Mouse (Mus musculus) embryonic facial prominence, embryonic 15.5 days (tissue): Measurements from ENCODE around the gene Lypd3. TPM values are rescaled to one million over a fixed set of nuclear protein-coding genes. Genes with fewer than 3 reads are reported as not detected.

Source experiments
- ATAC-seq: fragments of 200-750 bp; cut with Nextera tagmentation; 2 replicates; pipeline ENCODE4 v1.8.0; 2017; ENCODE audit warnings: low read depth, moderate TSS enrichment; ENCODE audit not compliant: insufficient number of reproducible peaks, low FRiP score, low TSS enrichment
- H3K27ac ChIP-seq: fragments of 300-500 bp; sonication (generic); replicated peaks from 2 replicates; pipeline ENCODE4 v1.5.1; 2015; ENCODE audit warnings: mild to moderate bottlenecking, inconsistent platforms
- H3K27me3 ChIP-seq: fragments of 300-500 bp; sonication (generic); 2 replicates; pipeline ENCODE4 v1.6.1; 2015; ENCODE audit warnings: inconsistent platforms
- H3K36me3 ChIP-seq: fragments of 300-500 bp; sonication (generic); 2 replicates; pipeline ENCODE4 v1.6.1; 2015; ENCODE audit warnings: mild to moderate bottlenecking, inconsistent platforms
- H3K4me1 ChIP-seq: fragments of 300-500 bp; sonication (generic); 2 replicates; pipeline ENCODE4 v1.6.1; 2015; ENCODE audit warnings: inconsistent platforms
- H3K4me2 ChIP-seq: fragments of 300-500 bp; sonication (generic); replicated peaks from 2 replicates; pipeline ENCODE4 v1.6.1; 2015; ENCODE audit warnings: mild to moderate bottlenecking, inconsistent platforms
- H3K4me3 ChIP-seq: fragments of 300-500 bp; sonication (generic); replicated peaks from 2 replicates; pipeline ENCODE4 v1.5.1; 2015; ENCODE audit warnings: mild to moderate bottlenecking, inconsistent platforms
- H3K9ac ChIP-seq: fragments of 300-500 bp; sonication (generic); 2 replicates; pipeline ENCODE4 v1.6.1; 2015; ENCODE audit warnings: inconsistent platforms
- H3K9me3 ChIP-seq: fragments of 300-500 bp; sonication (generic); replicated peaks from 2 replicates; pipeline ENCODE4 v1.6.1; 2016; ENCODE audit warnings: inconsistent platforms
- WGBS: fragments of 180-500 bp; shearing (Covaris S2); methylation state at CpG from one replicate; pipeline ENCODE4 v1.1.7; 2015; 5-methylcytosine and 5-hydroxymethylcytosine counted together
- polyA plus RNA-seq: library from polyadenylated mRNA; unstranded; fragments of >200 nt; fragmentation: Nextera tagmentation; extraction: Ambion mirVana; gene quantifications from 2 replicates; pipeline ENCODE4 v1.2.1, GENCODE M21; 2015

The Lypd3 gene
- 94.6 and 109 TPM in 2 replicates for polyA plus RNA-seq

DNA sequence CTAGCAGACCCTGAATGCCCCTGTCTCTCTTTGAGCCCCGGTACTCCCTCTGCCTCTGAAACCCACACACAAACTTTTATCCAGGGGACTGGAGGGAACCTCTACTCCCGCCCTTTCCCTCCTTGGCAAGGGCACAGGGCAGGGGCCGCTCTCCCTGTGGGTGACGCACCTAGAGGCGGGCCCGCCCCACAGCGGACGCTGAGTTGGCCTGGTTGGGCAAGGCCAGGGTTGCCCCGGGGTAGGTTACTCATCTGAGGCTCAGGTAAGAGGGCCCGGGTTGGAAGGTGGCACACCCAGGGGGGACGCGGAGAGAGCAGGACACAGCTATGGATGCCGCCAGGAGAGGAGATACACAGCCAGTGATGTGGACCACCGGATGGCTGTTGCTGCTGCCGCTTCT lies at the start of gene Lypd3:
TSS of gene Lypd3 (plus strand) at position 287 of the 400 bp plus-strand sequence.
- 12% methylated on average over 15 of the region's 15 CpGs for WGBS
- Histone ChIP-seq H3K9ac (no peak within 1 kb of the TSS), H3K27me3 (peaks cover 49% of the 10 kb centered on the region)

DNA sequence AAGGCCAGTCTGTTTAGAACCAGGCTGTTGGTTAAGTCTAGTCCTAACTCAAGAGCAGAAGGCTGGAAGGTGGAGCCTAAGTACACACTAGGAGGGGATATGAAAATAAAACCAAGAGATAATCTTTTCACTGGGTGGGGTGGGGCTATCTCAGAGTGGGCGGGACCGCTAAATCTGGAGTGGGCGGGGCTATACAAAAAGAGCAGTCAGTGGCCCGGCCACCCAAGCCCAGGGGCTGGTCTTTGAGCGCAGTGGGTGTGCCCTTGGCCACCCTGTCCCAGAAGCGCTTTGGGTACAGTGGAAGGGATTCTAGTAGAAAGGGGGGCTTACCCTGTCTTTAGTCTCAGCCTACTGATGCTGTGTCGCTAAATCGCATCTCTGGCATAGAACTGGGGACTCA lies 49.5 kb upstream of the Lypd3 start:
- Histone ChIP-seq H3K9ac (no peak overlapping the region), H3K36me3 (no peaks in the 10 kb centered on the region), H3K27ac (peak overlapping the region; percentile 29; the same call in 1 of the 2 replicates), H3K9me3 (no peaks in the 10 kb centered on the region), H3K27me3 (peaks cover 23% of the 10 kb centered on the region), H3K4me2 (peak overlapping the region; percentile 71), H3K4me3 (peak overlapping the region; percentile 60), H3K4me1 (peaks cover 10% of the 10 kb centered on the region)
- 0 out of 2 replicates have a peak, but pooled peaks have one; percentile 41 for ATAC-seq
- WGBS = 7% methylated on average over 8 of the region's 8 CpGs

More for the DNA sequence above, at the start of gene Lypd3:
- no peaks in the 10 kb centered on the region for H3K36me3 ChIP-seq
- H3K4me1 ChIP-seq = peaks cover 20% of the 10 kb centered on the region; the same call in 1 of the 2 replicates
- H3K27ac ChIP-seq = peak within 1 kb of the TSS; percentile 60
- peak within 1 kb of the TSS; percentile 88 for H3K4me2 ChIP-seq
- peak within 1 kb of the TSS; percentile 47 for H3K4me3 ChIP-seq
- no peaks in the 10 kb centered on the region for H3K9me3 ChIP-seq
- ATAC-seq = no peak

DNA sequence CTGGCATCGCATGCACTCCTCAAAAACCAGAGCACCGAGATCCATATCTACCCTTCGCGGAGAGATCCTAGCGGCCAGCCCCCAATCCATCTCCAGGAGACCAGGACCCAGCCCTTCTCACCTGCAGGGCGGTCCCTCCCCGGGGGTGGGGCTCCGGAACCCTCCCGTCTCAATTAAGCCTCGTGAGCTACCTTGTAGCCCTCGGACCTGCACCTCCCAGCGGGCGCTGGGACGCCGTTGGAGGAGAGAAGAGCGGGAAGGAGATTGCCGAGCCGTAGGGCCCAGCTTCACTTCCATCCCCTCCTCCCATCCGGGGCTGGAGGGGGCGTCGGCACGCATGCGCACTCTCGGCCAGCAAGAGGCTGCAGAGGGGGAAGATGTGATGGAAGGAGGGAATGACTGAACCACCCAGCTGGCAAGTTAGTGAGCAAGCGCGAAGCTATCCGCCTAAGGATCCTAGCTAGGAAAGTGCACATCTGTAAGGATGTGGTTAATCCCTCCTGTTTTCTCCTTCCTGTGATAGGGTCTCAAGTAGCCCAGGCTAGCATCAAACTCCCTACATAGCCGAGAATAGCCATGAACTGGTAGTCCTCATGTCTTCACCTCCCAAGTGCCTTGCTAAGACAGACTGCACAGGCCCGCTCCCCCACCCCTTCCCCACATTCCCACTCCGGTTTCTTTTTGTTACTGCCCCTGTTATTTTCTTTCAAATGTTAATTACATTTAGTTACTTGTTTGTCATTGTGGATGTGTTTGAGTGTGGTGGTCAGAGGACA lies 48.8 kb upstream of the Lypd3 start, which contains the start of the genes Ethe1 and Zfp575:
TSS of gene Ethe1 (plus strand) at position 214 of the 776 bp plus-strand sequence.
TSS of gene Zfp575 (minus strand) at position 312 of the 776 bp plus-strand sequence.
- Histone ChIP-seq H3K36me3 (no peaks in the 10 kb centered on the region), H3K4me2 (peak within 1 kb of the TSS; percentile 71), H3K9me3 (no peaks in the 10 kb centered on the region), H3K27ac (peak within 1 kb of the TSS; percentile 29; the same call in 1 of the 2 replicates), H3K9ac (peak within 1 kb of the TSS; percentile 39), H3K4me1 (peaks cover 10% of the 10 kb centered on the region), H3K4me3 (peak within 1 kb of the TSS; percentile 60), H3K27me3 (peaks cover 23% of the 10 kb centered on the region)
- ATAC-seq = peak; percentile 67
- 7% methylated on average over 30 of the region's 30 CpGs for WGBS

- H3K9me3 ChIP-seq = no peaks in the 10 kb centered on the region
- 82% methylated on average over 13 of the region's 13 CpGs for WGBS
- peaks cover 10% of the 10 kb centered on the region for H3K4me1 ChIP-seq
- H3K27ac ChIP-seq = no peak overlapping the region
- no peak overlapping the region for H3K9ac ChIP-seq
- H3K4me2 ChIP-seq = no peak overlapping the region
- H3K4me3 ChIP-seq = no peak overlapping the region
- H3K36me3 ChIP-seq = no peaks in the 10 kb centered on the region
- H3K27me3 ChIP-seq = peaks cover 23% of the 10 kb centered on the region
- no peak for ATAC-seq
Observed at GRCm38 (mm10) chr7:24588336-24588735, 48.0 kb upstream of the Lypd3 start.

GRCm38 (mm10) chr7:24591735-24592134 lies 44.6 kb upstream of the Lypd3 start:
- Histone ChIP-seq H3K4me3 (no peak overlapping the region), H3K27me3 (peaks cover 4% of the 10 kb centered on the region; the same call in 1 of the 2 replicates), H3K4me2 (no peak overlapping the region), H3K4me1 (peaks cover 21% of the 10 kb centered on the region), H3K36me3 (no peaks in the 10 kb centered on the region), H3K9me3 (no peaks in the 10 kb centered on the region), H3K27ac (no peak overlapping the region), H3K9ac (no peak overlapping the region)
- WGBS = 59% methylated on average over 5 of the region's 5 CpGs
- ATAC-seq = no peak

GRCm38 (mm10) chr7:24592163-24592562 lies 44.2 kb upstream of the Lypd3 start:
- peaks cover 17% of the 10 kb centered on the region for H3K4me1 ChIP-seq
- no peak overlapping the region for H3K9ac ChIP-seq
- H3K27me3 ChIP-seq = 0 out of 2 replicates have a peak, but pooled peaks cover 2% of the 10 kb centered on the region
- H3K36me3 ChIP-seq = no peaks in the 10 kb centered on the region
- H3K9me3 ChIP-seq = no peaks in the 10 kb centered on the region
- 56% methylated on average over 4 of the region's 4 CpGs for WGBS
- no peak overlapping the region for H3K4me2 ChIP-seq
- H3K4me3 ChIP-seq = no peak overlapping the region
- no peak overlapping the region for H3K27ac ChIP-seq
- no peak for ATAC-seq

DNA sequence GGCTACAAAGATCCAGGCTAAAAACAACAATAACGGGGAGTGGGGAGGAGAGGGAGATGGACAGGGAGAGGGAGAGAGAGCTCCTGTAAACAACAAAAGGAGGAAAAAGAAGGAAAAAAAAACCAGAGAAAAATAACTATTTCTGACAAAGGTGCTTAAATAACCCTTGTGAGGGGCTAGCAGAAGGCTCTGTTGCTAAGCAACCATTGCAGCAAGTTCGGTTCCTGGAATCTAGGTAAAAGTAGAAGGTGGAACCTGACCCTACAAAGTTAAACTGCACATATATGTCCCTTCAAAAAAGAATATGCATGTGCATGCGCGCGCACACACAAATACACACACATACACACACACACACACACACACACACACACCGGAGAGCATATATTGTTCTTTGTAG lies 43.6 kb upstream of the Lypd3 start:
- Histone ChIP-seq H3K4me3 (no peak overlapping the region), H3K9me3 (no peaks in the 10 kb centered on the region), H3K27ac (no peak overlapping the region), H3K4me2 (no peak overlapping the region), H3K9ac (no peak overlapping the region), H3K27me3 (0 out of 2 replicates have a peak, but pooled peaks cover 2% of the 10 kb centered on the region), H3K4me1 (peaks cover 10% of the 10 kb centered on the region), H3K36me3 (no peaks in the 10 kb centered on the region)
- 78% methylated on average over 6 of the region's 6 CpGs for WGBS
- ATAC-seq = no peak

DNA sequence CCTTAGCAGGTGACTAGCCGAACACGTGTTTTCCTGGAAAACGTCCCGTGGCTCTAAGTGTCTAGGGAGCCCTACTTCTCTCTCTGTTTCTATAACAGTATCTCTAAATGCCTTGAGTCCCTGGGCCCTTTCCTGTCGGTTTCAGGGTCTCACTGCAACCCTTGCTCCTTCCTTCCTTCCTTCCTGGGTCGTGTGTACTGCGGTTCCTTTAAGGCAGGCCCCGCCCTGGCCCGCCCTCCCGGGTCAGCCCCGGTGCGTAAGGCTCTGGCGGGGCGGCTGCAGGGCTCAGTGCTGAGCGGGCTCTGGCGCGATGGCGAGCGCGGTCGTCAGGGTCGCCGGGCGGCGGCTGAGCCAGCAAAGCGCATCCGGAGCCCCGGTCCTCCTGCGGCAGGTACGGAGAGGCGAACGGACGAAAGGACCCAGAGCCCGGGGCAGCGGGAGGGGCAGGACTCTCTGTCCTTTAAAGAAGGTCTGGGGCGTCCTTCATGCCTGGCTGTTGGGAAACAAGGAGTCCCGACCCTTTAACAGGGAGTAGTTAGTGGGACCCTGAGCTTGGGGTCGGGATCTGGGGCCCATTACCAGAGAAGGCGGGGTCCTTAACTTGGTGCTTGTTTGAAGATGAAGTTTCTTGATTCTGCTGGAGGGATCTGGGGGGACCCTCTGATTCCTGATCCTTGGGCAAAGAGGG lies 42.6 kb upstream of the Lypd3 start:
- 0 out of 2 replicates have a peak, but pooled peaks cover 2% of the 10 kb centered on the region for H3K27me3 ChIP-seq
- 1% methylated on average over 39 of the region's 39 CpGs for WGBS
- no peaks in the 10 kb centered on the region for H3K36me3 ChIP-seq
- peaks cover 10% of the 10 kb centered on the region for H3K4me1 ChIP-seq
- peak overlapping the region; percentile 70 for H3K4me3 ChIP-seq
- H3K9me3 ChIP-seq = no peaks in the 10 kb centered on the region
- peak; percentile 90 for ATAC-seq
- H3K9ac ChIP-seq = peak overlapping the region; percentile 64
- H3K27ac ChIP-seq = no peak overlapping the region
- H3K4me2 ChIP-seq = peak overlapping the region; percentile 68

DNA sequence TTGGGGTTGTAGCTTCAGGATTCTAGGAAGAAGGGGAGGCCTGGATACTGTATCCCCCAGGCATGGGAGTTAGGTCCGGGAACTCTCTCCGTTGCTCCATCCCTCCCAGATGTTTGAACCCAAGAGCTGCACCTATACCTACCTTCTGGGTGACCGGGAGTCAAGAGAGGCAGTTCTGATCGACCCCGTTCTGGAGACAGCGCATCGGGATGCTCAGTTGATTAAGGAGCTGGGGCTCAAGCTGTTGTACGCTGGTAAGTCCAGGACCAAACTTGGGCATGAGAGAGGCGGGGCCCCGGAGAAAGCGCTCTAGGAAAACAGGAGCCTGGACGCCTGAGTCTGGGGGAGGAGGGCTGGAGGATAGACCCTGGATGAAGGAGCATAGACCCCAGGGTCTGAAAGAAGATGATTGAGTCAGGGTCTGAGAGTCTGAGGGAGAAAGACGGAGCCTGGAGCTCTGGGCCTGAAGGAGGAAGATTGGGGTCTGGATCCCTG lies 42.0 kb upstream of the Lypd3 start:
- Histone ChIP-seq H3K4me1 (peaks cover 10% of the 10 kb centered on the region), H3K9me3 (no peaks in the 10 kb centered on the region), H3K36me3 (no peaks in the 10 kb centered on the region), H3K4me2 (peak overlapping the region; percentile 68), H3K27ac (no peak overlapping the region), H3K9ac (peak overlapping the region; percentile 64), H3K27me3 (0 out of 2 replicates have a peak, but pooled peaks cover 2% of the 10 kb centered on the region), H3K4me3 (peak overlapping the region; percentile 70)
- 4% methylated on average over 13 of the region's 13 CpGs for WGBS
- ATAC-seq = 0 out of 2 replicates have a peak, but pooled peaks have one; percentile 8

GRCm38 (mm10) chr7:24595464-24595863 lies 40.9 kb upstream of the Lypd3 start:
- Histone ChIP-seq H3K27ac (no peak overlapping the region), H3K9me3 (no peaks in the 10 kb centered on the region), H3K9ac (no peak overlapping the region), H3K4me2 (no peak overlapping the region), H3K27me3 (0 out of 2 replicates have a peak, but pooled peaks cover 2% of the 10 kb centered on the region), H3K4me3 (no peak overlapping the region), H3K36me3 (no peaks in the 10 kb centered on the region), H3K4me1 (peaks cover 10% of the 10 kb centered on the region)
- WGBS = 70% methylated on average over 2 of the region's 2 CpGs
- no peak for ATAC-seq

DNA sequence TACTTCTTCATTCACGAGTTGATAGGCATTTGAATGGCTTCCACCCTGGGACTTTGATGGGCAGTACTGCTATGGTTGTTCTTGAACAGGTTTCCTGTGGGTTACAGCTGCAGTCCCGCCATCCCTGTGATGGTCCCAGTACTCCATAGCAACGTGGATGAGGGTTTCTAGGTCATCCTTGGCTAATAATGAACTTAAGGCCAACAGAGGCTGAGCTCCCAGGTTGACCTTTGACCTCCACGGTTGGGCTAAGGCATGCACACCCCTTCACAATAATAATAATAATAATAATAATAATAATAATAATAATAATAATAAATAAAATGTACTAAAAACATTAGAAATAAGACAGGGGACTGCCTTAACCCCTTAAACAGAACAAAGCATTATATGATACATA lies 38.2 kb upstream of the Lypd3 start:
- Histone ChIP-seq H3K27me3 (0 out of 2 replicates have a peak, but pooled peaks cover 2% of the 10 kb centered on the region), H3K9me3 (no peaks in the 10 kb centered on the region), H3K36me3 (no peaks in the 10 kb centered on the region), H3K4me2 (no peak overlapping the region), H3K27ac (no peak overlapping the region), H3K4me3 (no peak overlapping the region), H3K9ac (no peak overlapping the region), H3K4me1 (peaks cover 13% of the 10 kb centered on the region)
- no peak for ATAC-seq
- WGBS = 75% methylated on average over 4 of the region's 4 CpGs
